Mouse (Mus musculus): ENCODE results near the gene Sik1. TPM values are rescaled to one million over a fixed set of nuclear protein-coding genes. Genes with fewer than 3 reads are reported as not detected.

The Sik1 gene
- polyA plus RNA-seq, 1 experiment: 60.5 TPM

GRCm38 (mm10) chr17:31860856-31861255, 5.3 kb upstream of the Sik1 start:
- 86% methylated on average over 8 of the region's 8 CpGs for WGBS
- TF ChIP-seq POLR2A (IDR thresholded peaks at IDR 0.05; ENCODE audit: borderline replicate concordance, extremely low read depth, low read depth, low read length) (no peak), CTCF (IDR thresholded peaks at IDR 0.05; ENCODE audit: insufficient read depth, low read length) (no peak)
- Histone ChIP-seq H3K4me1 (ENCODE audit: control insufficient read depth, insufficient read depth, low read length) (peaks cover 7% of the 10 kb centered on the region), H3K4me3 (replicated peaks; ENCODE audit: extremely low read depth, low read depth, low read length) (no peak overlapping the region)
- DNase-seq: no peak

DNA sequence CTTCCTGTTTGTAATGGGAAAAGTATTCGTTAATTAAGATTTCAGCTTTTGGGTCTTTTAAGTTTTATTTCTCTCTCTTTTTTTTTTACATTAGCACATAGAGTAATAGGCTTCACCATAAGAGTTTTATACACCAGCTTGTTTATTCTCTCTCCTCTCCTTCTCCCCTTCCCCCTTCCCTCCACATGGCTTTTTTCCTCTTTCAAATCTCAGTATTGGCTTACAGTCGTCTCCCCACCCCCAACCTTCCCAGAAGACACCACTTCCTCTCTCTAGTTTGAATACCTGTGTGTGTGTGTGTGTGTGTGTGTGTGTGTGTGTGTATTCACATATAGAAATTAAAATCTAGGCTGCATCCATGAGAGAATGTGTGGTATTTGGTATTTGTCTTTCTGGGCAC, 3.8 kb upstream of the Sik1 start:
- Histone ChIP-seq H3K4me3 (replicated peaks; ENCODE audit: extremely low read depth, low read depth, low read length) (no peak overlapping the region), H3K4me1 (ENCODE audit: control insufficient read depth, insufficient read depth, low read length) (peaks cover 7% of the 10 kb centered on the region)
- 69% methylated on average over 2 of the region's 2 CpGs for WGBS
- DNase-seq: no peak
- TF ChIP-seq POLR2A (IDR thresholded peaks at IDR 0.05; ENCODE audit: borderline replicate concordance, extremely low read depth, low read depth, low read length): no peak
- TF ChIP-seq CTCF (IDR thresholded peaks at IDR 0.05; ENCODE audit: insufficient read depth, low read length): no peak

DNA sequence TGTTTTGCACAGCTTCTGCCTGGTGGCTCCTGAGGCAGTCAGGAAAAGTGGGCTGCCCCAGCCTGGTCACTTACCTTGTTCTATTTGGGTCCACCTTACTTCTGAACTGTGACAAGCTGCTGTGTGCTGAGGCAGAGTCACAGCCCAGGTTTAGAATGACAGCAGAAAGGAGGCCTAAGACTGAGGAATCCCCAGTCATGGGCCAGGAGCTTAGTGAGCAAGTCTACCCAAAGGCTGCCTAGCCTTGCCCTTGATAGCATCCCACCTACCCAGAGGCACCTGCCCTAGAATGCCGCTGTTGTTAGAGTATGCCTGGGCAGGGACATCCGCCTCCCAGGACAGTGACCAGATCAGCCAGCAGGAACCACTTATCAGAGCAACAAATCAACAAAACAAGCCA, 3.2 kb upstream of the Sik1 start:
- Histone ChIP-seq H3K4me1 (ENCODE audit: control insufficient read depth, insufficient read depth, low read length) (peaks cover 9% of the 10 kb centered on the region), H3K4me3 (replicated peaks; ENCODE audit: extremely low read depth, low read depth, low read length) (no peak overlapping the region)
- 96% methylated on average over 2 of the region's 2 CpGs for WGBS
- TF ChIP-seq CTCF (IDR thresholded peaks at IDR 0.05; ENCODE audit: insufficient read depth, low read length): no peak
- no peak for DNase-seq

DNA sequence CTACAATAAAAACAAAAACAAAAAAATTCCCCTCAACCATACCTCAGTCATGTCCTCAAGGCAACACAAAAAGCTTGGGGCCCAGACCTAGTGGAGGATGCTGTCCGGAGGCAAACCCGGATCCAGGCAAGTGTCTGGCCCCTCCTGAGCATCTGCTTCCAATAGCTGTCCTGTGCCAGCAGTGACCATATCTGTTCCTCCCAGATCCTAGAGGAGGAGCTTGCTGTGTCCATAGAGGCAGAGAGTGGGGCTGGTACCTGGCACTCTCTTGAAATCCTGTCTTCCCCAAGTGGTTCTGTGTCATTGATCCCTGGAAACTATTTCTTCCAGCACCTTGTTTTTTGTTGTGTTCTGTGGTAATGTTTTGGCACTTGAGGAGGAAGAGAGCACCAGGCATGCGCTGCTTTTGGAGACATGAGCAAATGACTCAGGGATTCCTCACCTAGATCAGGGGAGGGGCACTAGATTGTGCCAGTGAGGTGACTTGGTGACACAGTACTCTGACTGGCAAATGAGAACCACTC, 2.4 kb upstream of the Sik1 start:
- H3K4me3 ChIP-seq (replicated peaks; ENCODE audit: extremely low read depth, low read depth, low read length): no peak overlapping the region
- TF ChIP-seq POLR2A (IDR thresholded peaks at IDR 0.05; ENCODE audit: borderline replicate concordance, extremely low read depth, low read depth, low read length) (no peak), CTCF (IDR thresholded peaks at IDR 0.05; ENCODE audit: insufficient read depth, low read length) (no peak)
- peaks cover 9% of the 10 kb centered on the region for H3K4me1 ChIP-seq (ENCODE audit: control insufficient read depth, insufficient read depth, low read length)
- WGBS: 75% methylated on average over 3 of the region's 3 CpGs
- no peak for DNase-seq

DNA sequence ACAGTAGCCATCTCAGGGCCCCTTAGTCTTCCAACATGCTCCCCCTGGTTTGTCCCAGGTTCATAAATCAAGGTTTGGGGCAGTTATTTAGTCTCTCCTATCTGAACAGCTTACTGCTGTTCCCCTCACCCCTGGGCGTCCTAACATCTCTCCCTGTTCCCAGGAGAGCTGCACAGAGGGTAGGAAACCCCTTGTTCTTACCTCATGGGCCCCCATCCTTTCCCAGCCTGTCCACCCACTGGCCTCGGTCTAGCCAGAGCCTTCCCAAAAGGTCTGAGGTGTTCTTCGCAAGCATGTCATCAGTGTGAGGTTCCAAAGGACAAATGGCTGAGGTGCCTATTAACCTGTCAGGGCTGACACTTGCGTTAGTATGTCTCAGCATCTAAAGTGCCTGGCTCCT, 1.6 kb upstream of the Sik1 start:
- Histone ChIP-seq H3K4me1 (ENCODE audit: control insufficient read depth, insufficient read depth, low read length) (peaks cover 9% of the 10 kb centered on the region), H3K4me3 (replicated peaks; ENCODE audit: extremely low read depth, low read depth, low read length) (no peak overlapping the region)
- no peak for DNase-seq
- 91% methylated on average over 4 of the region's 4 CpGs for WGBS
- TF ChIP-seq CTCF (IDR thresholded peaks at IDR 0.05; ENCODE audit: insufficient read depth, low read length): no peak
- no peak for TF ChIP-seq POLR2A (IDR thresholded peaks at IDR 0.05; ENCODE audit: borderline replicate concordance, extremely low read depth, low read depth, low read length)

DNA sequence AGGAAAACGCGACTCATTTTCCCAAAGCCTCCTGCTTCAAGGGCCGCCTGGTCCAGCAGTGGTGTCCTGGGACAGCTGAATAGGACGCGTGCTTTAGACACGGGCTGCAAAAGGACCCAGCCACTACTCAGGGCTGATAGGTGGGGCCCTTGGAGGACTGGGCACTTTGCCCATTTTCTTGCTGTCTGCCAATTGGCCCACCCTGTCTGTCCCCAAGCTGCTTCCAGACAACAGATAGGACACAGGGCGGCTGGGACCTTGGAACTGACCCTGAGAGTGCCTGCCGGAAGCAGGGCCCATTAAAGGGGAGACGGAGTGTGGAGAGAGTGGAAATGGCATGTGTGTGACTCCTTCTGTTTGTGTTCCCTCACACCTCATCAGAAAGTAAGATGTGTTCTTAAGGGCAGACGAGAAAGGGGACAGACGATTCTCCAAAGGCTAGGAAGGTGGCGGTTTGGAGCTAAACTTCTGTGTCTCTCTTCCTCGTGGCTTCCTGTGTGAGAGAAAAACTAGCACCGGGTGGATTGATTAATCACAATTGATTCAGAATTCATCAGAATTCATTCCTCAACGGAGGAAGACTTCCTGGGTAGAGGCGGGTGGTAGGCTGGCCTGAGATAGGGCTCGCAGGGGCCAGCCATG, 1.0 kb upstream of the Sik1 start:
- H3K4me3 ChIP-seq (replicated peaks; ENCODE audit: extremely low read depth, low read depth, low read length): peak overlapping the region; percentile 10
- 18% methylated on average over 17 of the region's 17 CpGs for WGBS
- peak; percentile 81 for DNase-seq
- TF ChIP-seq POLR2A (IDR thresholded peaks at IDR 0.05; ENCODE audit: borderline replicate concordance, extremely low read depth, low read depth, low read length) (peak; percentile 75; the same call in 1 of the 2 replicates), CTCF (IDR thresholded peaks at IDR 0.05; ENCODE audit: insufficient read depth, low read length) (no peak)
- peaks cover 7% of the 10 kb centered on the region for H3K4me1 ChIP-seq (ENCODE audit: control insufficient read depth, insufficient read depth, low read length)

GRCm38 (mm10) chr17:31854770-31855596, 621 bp downstream of the Sik1 start:
- TF ChIP-seq CTCF (IDR thresholded peaks at IDR 0.05; ENCODE audit: insufficient read depth, low read length): no peak
- no peak; the same call in 1 of the 2 replicates for TF ChIP-seq POLR2A (IDR thresholded peaks at IDR 0.05; ENCODE audit: borderline replicate concordance, extremely low read depth, low read depth, low read length)
- under 1% methylated on average over 73 of the region's 73 CpGs for WGBS
- DNase-seq: peak; percentile 74
- Histone ChIP-seq H3K4me3 (replicated peaks; ENCODE audit: extremely low read depth, low read depth, low read length) (peak overlapping the region; percentile 93), H3K4me1 (ENCODE audit: control insufficient read depth, insufficient read depth, low read length) (peaks cover 7% of the 10 kb centered on the region)

- Histone ChIP-seq H3K4me1 (ENCODE audit: control insufficient read depth, insufficient read depth, low read length) (peaks cover 7% of the 10 kb centered on the region), H3K4me3 (replicated peaks; ENCODE audit: extremely low read depth, low read depth, low read length) (peak overlapping the region; percentile 93)
- WGBS: 12% methylated on average over 17 of the region's 17 CpGs
- no peak for DNase-seq
- TF ChIP-seq POLR2A (IDR thresholded peaks at IDR 0.05; ENCODE audit: borderline replicate concordance, extremely low read depth, low read depth, low read length): peak; percentile 41; the same call in 1 of the 2 replicates
- no peak for TF ChIP-seq CTCF (IDR thresholded peaks at IDR 0.05; ENCODE audit: insufficient read depth, low read length)
Measured at GRCm38 (mm10) chr17:31853448-31854188, 2.0 kb downstream of the Sik1 start.

GRCm38 (mm10) chr17:31852782-31853447, 2.7 kb downstream of the Sik1 start:
- no peak for TF ChIP-seq CTCF (IDR thresholded peaks at IDR 0.05; ENCODE audit: insufficient read depth, low read length)
- TF ChIP-seq POLR2A (IDR thresholded peaks at IDR 0.05; ENCODE audit: borderline replicate concordance, extremely low read depth, low read depth, low read length): no peak
- H3K4me1 ChIP-seq (ENCODE audit: control insufficient read depth, insufficient read depth, low read length): peaks cover 7% of the 10 kb centered on the region
- peak overlapping the region; percentile 93 for H3K4me3 ChIP-seq (replicated peaks; ENCODE audit: extremely low read depth, low read depth, low read length)
- WGBS: 22% methylated on average over 12 of the region's 12 CpGs
- no peak for DNase-seq
